Mouse (Mus musculus) limb, embryonic 10.5 days (tissue): ENCODE measurements around the gene Tnni1. TPM values are rescaled to one million over a fixed set of nuclear protein-coding genes. Genes with fewer than 3 reads are reported as not detected.

ENCODE experiments used
- DNase-seq: peaks from one replicate; pipeline ENCODE4 v3.0.0-alpha.2; 2017; ENCODE audit warnings: low spot score
- H3K27ac ChIP-seq: fragments of 300-500 bp; sonication (generic); 2 replicates; pipeline ENCODE4 v1.5.1; 2016; ENCODE audit warnings: mild to moderate bottlenecking
- H3K27me3 ChIP-seq: fragments of 300-500 bp; sonication (generic); 2 replicates; pipeline ENCODE4 v1.6.1; 2016; ENCODE audit warnings: low read depth, mild to moderate bottlenecking; ENCODE audit not compliant: poor library complexity, severe bottlenecking
- H3K36me3 ChIP-seq: fragments of 300-500 bp; sonication (generic); 2 replicates; pipeline ENCODE4 v1.6.1; 2016; ENCODE audit warnings: mild to moderate bottlenecking, moderate library complexity
- H3K4me1 ChIP-seq: fragments of 300-500 bp; sonication (generic); 2 replicates; pipeline ENCODE4 v1.6.1; 2016
- H3K4me3 ChIP-seq: fragments of 300-500 bp; sonication (generic); 2 replicates; pipeline ENCODE4 v1.5.1; 2016; ENCODE audit warnings: mild to moderate bottlenecking, moderate library complexity
- H3K9me3 ChIP-seq: fragments of 300-500 bp; sonication (generic); replicated peaks from 2 replicates; pipeline ENCODE4 v1.6.1; 2016; ENCODE audit warnings: mild to moderate bottlenecking
- WGBS: fragments of 180-500 bp; shearing (Covaris S2); methylation state at CpG from one replicate; pipeline ENCODE4 v1.1.7; 2016; 5-methylcytosine and 5-hydroxymethylcytosine counted together
- polyA plus RNA-seq: library from polyadenylated mRNA; unstranded; fragments of >200 nt; fragmentation: Nextera tagmentation; extraction: Ambion mirVana; gene quantifications from 2 replicates; pipeline ENCODE4 v1.2.1, GENCODE M21; 2016

The Tnni1 gene
- polyA plus RNA-seq, 1 experiment from 2014 or later = 8.3 TPM

DNA sequence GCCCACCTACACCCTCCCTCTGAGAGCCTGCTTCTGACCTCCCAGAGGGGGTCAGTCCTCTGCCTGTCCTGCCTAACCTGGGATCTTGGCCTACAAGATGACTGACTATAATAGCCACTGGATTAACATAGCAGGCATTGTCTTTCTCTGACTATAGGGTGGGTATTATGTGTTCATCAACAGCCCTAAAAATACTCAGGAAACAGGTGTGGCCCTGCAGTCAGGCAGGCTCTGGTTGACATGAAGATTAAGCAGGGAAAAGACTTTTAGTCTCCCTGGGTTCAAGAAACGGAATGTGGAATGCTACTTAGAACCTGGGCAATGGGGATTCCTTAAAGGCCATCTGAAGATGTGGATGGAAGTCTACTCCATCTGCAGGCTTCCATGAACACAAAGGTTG is 19.3 kb downstream of the Tnni1 start:
- Histone ChIP-seq H3K9me3 (no peaks in the 10 kb centered on the region), H3K27ac (0 out of 2 replicates have a peak overlapping the region, but pooled peaks have one; percentile 27)
- WGBS = 67% methylated on average over 1 of the region's 1 CpGs

DNA sequence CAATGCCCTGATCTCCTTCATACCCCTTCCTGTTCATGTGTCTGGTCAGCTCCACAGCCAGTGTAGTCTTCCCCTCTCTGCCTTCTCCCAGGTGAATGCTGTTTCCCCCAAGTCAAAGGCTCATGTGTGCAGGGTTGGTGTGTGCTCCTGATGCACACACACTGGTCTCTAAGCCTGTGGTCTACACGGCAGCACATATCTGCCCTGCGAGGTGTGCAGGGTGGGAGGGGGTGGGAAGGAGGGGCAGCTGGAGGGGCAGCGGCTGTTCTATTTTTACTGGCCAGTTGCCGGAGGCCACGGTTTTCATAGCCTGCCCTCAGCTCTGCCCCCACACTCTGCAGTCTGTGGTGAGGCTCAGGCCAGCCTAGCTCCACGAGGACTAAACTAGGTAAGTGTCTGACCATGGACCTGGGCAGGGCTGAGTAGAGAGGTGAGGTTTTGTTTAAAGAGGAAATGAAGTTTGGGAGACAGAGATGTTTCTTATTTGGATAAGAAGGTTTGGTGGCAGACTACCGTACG is 19.9 kb downstream of the Tnni1 start:
- Histone ChIP-seq H3K27me3 (peaks cover 24% of the 10 kb centered on the region), H3K36me3 (no peaks in the 10 kb centered on the region), H3K4me1 (peaks cover 41% of the 10 kb centered on the region), H3K27ac (peak overlapping the region; percentile 27; the same call in 1 of the 2 replicates), H3K4me3 (no peak overlapping the region), H3K9me3 (no peaks in the 10 kb centered on the region)
- no peak for DNase-seq
- 55% methylated on average over 8 of the region's 8 CpGs for WGBS

More for the DNA sequence above, 19.3 kb downstream of the Tnni1 start:
- no peak for DNase-seq
- no peaks in the 10 kb centered on the region for H3K36me3 ChIP-seq
- H3K27me3 ChIP-seq = peaks cover 30% of the 10 kb centered on the region
- peaks cover 48% of the 10 kb centered on the region for H3K4me1 ChIP-seq
- H3K4me3 ChIP-seq = no peak overlapping the region

DNA sequence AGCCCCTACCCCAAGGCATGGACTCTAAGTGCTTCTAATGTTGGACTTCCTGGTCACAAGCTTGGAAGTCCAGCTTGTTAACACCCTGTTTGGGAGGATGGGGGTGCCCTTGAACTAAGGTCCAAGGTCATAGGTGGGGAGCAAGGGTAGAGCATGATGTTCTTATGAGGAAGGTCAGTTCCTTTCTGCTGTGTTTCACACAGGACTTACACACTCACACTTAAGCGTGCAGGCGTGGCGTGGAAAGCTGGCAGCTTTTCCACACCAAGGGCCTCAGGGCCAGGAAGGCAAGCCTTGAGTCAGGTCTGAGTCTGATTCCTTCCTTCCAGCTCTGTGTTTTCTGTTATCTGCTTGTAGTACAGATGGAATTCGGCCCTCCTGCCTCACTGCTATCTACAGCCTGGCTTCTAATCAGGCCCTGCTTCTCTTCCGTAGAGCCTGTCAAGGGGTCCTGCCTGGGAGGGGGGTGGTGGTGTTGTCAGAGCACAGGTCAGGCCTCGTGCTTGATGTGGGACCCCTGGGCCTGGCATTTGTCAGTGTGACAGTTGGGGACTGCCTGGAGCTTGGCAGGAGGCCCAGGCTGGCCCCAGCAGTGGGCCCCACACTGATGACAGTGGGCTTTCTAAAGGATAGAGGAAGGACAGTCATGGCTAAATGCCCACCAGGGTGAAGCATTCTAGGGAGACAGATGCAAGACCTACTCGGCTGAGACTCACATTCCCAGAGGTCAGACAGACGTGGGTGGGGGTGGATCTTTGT is 21.1 kb downstream of the Tnni1 start:
- Histone ChIP-seq H3K27ac (peak overlapping the region; percentile 54), H3K4me1 (peaks cover 31% of the 10 kb centered on the region), H3K36me3 (no peaks in the 10 kb centered on the region), H3K9me3 (no peaks in the 10 kb centered on the region), H3K27me3 (peaks cover 12% of the 10 kb centered on the region), H3K4me3 (no peak overlapping the region)
- DNase-seq = no peak
- WGBS = 39% methylated on average over 8 of the region's 8 CpGs

DNA sequence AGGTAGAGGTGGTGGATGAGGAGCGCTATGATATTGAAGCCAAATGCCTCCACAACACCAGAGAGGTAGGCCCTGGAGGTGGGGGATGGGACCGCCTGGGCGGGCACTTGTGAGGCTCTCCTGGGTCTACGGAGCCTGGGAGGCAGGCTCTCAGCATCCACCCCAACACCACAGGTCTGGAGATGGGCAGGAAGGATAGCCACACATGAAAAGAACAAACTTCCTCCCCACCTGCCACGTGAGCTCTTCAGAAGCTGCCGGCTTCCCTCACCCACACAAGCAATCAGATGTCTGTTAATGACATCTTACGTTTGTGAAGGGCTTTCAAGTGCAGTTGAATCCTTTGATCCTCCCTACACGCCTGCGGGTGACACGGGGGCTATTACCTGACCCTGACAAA is 28.3 kb downstream of the Tnni1 start:
- WGBS = 11% methylated on average over 10 of the region's 10 CpGs
- Histone ChIP-seq H3K9me3 (no peaks in the 10 kb centered on the region), H3K4me1 (peaks cover 29% of the 10 kb centered on the region)

DNA sequence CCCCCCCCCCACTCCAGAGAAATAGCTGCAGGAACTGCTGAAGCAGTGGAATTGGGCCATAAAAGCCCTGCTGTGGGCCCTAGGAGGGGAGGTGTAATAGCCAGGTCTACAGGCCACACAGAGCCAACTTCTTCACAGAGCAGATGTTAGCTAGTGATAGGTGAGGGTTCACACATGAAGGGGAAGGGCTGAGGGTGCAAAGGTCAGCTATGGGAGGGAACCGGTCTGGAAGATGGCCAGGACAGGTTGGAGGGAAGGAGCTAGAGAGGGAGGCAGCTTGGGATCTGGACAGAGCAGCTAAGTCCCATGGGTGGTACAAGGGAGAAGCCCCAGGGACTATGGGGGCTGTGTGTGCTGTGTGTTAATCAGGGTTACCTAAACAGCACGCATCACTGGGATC is 30.9 kb downstream of the Tnni1 start:
- no peaks in the 10 kb centered on the region for H3K36me3 ChIP-seq
- no peak overlapping the region for H3K4me3 ChIP-seq

More for the DNA sequence above, 28.3 kb downstream of the Tnni1 start:
- Histone ChIP-seq H3K27me3 (peaks cover 8% of the 10 kb centered on the region; the same call in 1 of the 2 replicates), H3K27ac (no peak overlapping the region), H3K36me3 (no peaks in the 10 kb centered on the region), H3K4me3 (no peak overlapping the region)
- DNase-seq = no peak

DNA sequence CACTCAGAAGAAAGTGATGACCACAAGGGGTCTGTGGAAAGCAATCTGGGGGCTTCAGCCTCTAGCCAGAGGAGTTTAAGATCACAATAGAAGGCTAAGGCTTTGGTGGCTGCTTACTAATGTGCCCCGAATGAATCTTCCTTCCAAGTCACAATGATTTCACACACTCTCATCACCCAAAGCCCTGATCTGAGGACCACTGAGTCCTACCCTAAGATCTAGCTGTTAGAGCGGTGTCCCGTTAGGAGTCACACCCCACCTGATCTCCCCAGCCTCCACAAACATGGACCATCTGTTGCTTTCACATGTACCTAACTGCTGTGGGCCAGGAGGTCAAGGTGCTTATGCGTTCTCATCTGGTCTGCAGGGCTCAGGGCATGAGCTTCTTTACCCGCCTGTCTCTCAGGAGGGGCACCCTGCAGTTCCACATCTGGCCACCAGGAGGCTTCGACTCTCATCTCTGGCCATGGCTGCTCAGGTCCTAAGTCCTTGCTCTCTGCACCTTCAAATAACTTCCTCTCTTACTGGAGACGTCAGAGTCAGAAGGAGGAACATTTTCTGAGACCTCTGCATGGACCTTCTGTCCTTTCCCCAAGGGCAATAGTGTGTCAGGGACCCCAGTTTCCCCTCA is 31.9 kb downstream of the Tnni1 start:
- Histone ChIP-seq H3K4me1 (peaks cover 31% of the 10 kb centered on the region), H3K27me3 (peaks cover 13% of the 10 kb centered on the region; the same call in 1 of the 2 replicates), H3K4me3 (no peak overlapping the region), H3K36me3 (no peaks in the 10 kb centered on the region), H3K27ac (no peak overlapping the region), H3K9me3 (no peaks in the 10 kb centered on the region)
- DNase-seq = peak; percentile 92
- WGBS = 32% methylated on average over 7 of the region's 7 CpGs

More for the DNA sequence above, 30.9 kb downstream of the Tnni1 start:
- H3K27me3 ChIP-seq = peaks cover 8% of the 10 kb centered on the region; the same call in 1 of the 2 replicates
- no peaks in the 10 kb centered on the region for H3K9me3 ChIP-seq
- no peak overlapping the region for H3K27ac ChIP-seq
- peaks cover 31% of the 10 kb centered on the region for H3K4me1 ChIP-seq
- no peak for DNase-seq
- WGBS = 50% methylated on average over 2 of the region's 2 CpGs

DNA sequence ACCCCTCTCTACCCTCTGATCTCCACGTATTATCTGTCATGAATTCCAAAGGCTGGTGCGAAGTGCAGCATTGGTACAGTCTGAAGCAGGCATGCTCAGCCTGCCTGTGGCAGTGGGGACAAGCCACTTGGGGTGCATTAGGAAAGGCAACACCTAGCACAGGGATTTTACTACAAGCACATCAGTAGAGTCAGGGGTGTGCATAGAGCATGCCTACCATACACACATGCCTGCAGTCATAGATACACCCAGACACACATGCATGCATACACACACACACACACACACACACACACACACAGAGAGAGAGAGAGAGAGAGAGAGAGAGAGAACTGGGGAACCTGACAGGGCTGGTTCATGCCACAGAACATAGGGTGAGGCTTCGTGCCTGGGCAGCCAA is 33.0 kb downstream of the Tnni1 start:
- Histone ChIP-seq H3K27ac (no peak overlapping the region), H3K27me3 (peaks cover 24% of the 10 kb centered on the region), H3K9me3 (no peaks in the 10 kb centered on the region), H3K4me1 (peaks cover 28% of the 10 kb centered on the region), H3K4me3 (no peak overlapping the region), H3K36me3 (no peaks in the 10 kb centered on the region)
- no peak for DNase-seq
- WGBS = 82% methylated on average over 3 of the region's 3 CpGs

DNA sequence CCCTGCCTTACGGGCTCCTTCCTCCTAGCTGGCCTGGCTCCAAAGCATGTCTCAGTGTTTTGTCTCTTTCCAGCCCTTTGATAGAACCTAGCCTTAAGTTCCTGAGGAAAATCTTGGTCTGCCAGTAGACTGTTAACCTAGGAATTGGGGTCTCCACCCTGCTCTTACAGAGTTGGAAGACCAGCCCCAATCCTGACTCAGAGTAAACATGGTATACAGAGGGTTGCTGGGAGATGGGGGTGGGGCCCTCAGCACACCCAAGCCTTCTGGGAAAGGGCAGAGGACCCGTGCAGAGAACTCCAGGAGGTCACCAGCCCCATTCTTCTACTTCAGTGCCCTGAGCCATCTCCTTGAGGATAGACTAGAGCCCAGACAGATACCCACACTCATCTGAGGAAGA is 33.4 kb downstream of the Tnni1 start:
- Histone ChIP-seq H3K4me3 (no peak overlapping the region), H3K27me3 (peaks cover 28% of the 10 kb centered on the region), H3K9me3 (no peaks in the 10 kb centered on the region), H3K27ac (0 out of 2 replicates have a peak overlapping the region, but pooled peaks have one; percentile 7), H3K36me3 (no peaks in the 10 kb centered on the region), H3K4me1 (peaks cover 24% of the 10 kb centered on the region)
- no peak for DNase-seq
- 58% methylated on average over 2 of the region's 2 CpGs for WGBS

DNA sequence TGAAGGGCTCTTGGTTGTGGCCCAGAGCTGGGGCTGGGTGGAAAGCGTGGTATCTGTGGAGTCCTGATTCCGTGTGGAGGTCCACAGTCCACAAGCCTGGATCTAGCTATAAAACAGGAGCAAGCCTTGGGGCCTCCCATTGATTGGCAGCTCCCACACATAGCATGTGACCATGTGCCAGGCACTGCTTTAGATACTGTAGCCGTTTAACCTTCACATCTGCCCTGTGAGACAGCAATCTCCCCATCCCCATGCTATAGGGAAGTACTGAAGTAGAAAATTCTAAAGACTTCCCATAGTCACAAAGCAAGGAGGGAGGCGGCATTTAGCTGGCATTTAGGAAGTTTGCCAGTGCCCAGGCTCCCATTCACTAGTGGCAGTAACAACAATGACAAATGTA is 33.8 kb downstream of the Tnni1 start:
- no peak for DNase-seq
- Histone ChIP-seq H3K4me1 (peaks cover 22% of the 10 kb centered on the region), H3K36me3 (no peaks in the 10 kb centered on the region), H3K27ac (0 out of 2 replicates have a peak overlapping the region, but pooled peaks have one; percentile 7), H3K27me3 (peaks cover 29% of the 10 kb centered on the region), H3K4me3 (no peak overlapping the region), H3K9me3 (no peaks in the 10 kb centered on the region)
- WGBS = 78% methylated on average over 4 of the region's 4 CpGs

DNA sequence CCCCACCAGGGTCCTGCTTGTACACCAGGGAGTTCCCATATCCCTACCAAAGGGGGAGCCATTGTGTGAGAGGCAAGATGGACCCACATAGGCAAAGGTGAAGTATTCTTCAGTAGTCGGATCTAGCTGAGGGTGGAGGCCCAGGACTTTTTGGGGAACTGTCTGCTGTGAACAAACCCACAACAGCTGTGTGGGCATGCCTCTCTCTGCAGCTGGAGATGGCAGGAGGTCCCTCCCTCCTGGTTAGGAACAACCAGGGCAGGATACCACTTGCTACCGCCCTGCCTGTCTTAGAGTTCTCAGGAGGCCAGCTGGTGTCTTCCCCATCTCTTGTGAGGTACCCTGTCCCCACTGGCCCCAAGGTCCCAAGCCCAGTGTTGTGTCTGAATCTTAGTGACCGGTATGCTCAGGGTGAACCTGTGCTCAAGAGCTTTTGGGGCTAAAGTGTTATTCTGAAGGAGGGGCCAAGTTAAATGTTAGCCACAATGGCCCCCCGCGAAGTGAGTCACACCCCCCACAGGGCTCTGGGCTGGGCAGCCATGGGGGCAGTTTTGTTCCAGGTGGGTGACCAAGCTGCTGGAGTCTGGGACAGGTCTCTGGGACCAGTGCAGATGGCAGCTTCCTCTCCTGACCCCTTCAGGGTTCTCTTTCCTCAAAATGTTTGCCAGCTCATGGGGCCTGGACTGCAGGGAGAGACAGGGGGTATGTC is 34.6 kb downstream of the Tnni1 start:
- H3K4me3 ChIP-seq = no peak overlapping the region
- peaks cover 33% of the 10 kb centered on the region for H3K27me3 ChIP-seq
- no peak overlapping the region for H3K27ac ChIP-seq
- no peaks in the 10 kb centered on the region for H3K36me3 ChIP-seq
- no peaks in the 10 kb centered on the region for H3K9me3 ChIP-seq
- no peak for DNase-seq
- WGBS = 86% methylated on average over 5 of the region's 5 CpGs
- peaks cover 27% of the 10 kb centered on the region for H3K4me1 ChIP-seq

DNA sequence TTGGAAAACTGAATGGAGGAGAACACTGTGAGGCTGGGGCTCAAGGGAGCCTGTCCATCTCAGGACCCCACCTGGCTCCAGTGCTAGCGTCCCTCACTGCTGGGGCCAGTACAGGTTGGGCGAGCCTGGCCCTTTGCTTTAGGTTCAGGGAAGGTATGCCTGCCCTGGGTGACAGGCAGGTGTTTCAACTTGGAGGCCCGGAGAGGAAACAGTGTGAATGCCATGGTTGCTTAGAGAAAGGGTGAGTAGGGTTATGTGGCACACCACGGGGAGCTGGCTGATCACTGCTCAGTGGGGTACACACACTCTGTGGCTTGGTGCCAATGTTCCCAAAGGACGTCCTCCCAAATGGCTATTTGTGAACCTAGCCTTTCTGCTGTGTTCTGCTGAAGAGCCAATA is 35.3 kb downstream of the Tnni1 start:
- Histone ChIP-seq H3K27me3 (peaks cover 39% of the 10 kb centered on the region), H3K9me3 (no peaks in the 10 kb centered on the region), H3K4me1 (peaks cover 29% of the 10 kb centered on the region), H3K27ac (no peak overlapping the region), H3K36me3 (no peaks in the 10 kb centered on the region), H3K4me3 (no peak overlapping the region)
- 89% methylated on average over 5 of the region's 5 CpGs for WGBS
- no peak for DNase-seq

DNA sequence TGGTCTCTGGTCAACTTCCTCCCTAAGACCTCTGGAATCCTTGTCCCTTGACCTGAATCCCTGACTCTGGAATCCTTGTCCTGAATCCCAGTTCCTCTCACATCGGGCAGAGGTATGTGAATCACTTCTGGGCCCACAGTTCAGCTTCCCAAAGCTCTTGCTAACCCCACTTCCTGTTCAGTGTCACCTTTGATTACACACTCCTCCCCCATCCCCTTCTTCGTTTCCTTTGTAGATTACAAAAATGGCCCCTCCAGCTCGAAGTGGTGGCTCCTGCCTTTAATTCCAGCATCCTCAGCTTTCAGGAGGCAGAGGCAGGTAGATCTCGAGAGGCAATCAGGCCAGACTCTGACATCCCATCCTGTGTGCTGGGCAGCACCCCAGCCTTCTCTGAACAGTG is 38.4 kb downstream of the Tnni1 start:
- no peaks in the 10 kb centered on the region for H3K36me3 ChIP-seq
- no peak for DNase-seq
- WGBS = 69% methylated on average over 4 of the region's 4 CpGs
- H3K27me3 ChIP-seq = peaks cover 66% of the 10 kb centered on the region
- H3K4me1 ChIP-seq = peaks cover 22% of the 10 kb centered on the region
- no peaks in the 10 kb centered on the region for H3K9me3 ChIP-seq
- H3K27ac ChIP-seq = no peak overlapping the region
- no peak overlapping the region for H3K4me3 ChIP-seq
